Mouse (Mus musculus) mesoderm, embryonic 11.5 days (tissue): ENCODE results near the gene Tmem126a.

Experiments
- DNase-seq: peaks from one replicate; pipeline ENCODE4 v3.0.0-alpha.2; 2012; ENCODE audit warnings: low read depth, low spot score

Tmem126a gene

GRCm38 (mm10) chr7:90456845-90457468 lies at the start of gene Tmem126a:
Gene Tmem126a (minus strand): TSS chr7:90457229.
- peak; percentile 93 for DNase-seq

GRCm38 (mm10) chr7:90482607-90483006 lies 25.6 kb upstream of the Tmem126a start:
- no peak for DNase-seq

- DNase-seq, result no peak
These were observed 19.6 kb upstream of the Tmem126a start, which contains the start of gene Dlg2 for GRCm38 (mm10) chr7:90476313-90477245. Gene Dlg2 (plus strand): TSS chr7:90476672.

- peak; percentile 98 for DNase-seq
These were observed 18.8 kb upstream of the Tmem126a start, which contains the start of gene Tmem126b for GRCm38 (mm10) chr7:90475793-90476312. Gene Tmem126b (minus strand): TSS chr7:90476001.

GRCm38 (mm10) chr7:90473511-90473910 lies 16.5 kb upstream of the Tmem126a start:
- DNase-seq, result no peak

- DNase-seq, result no peak
These were observed 4.4 kb upstream of the Tmem126a start for GRCm38 (mm10) chr7:90461441-90461840.

GRCm38 (mm10) chr7:90460930-90461329 lies 3.9 kb upstream of the Tmem126a start:
- DNase-seq, result no peak

GRCm38 (mm10) chr7:90460330-90460729 lies 3.3 kb upstream of the Tmem126a start:
- DNase-seq, result no peak

- DNase-seq, result no peak
These were observed 488 bp upstream of the Tmem126a start for GRCm38 (mm10) chr7:90457517-90457916.

GRCm38 (mm10) chr7:90456149-90456844 lies 732 bp downstream of the Tmem126a start:
- DNase-seq, result no peak

- no peak for DNase-seq
These were observed 12.8 kb downstream of the Tmem126a start for GRCm38 (mm10) chr7:90444206-90444605.

- peak; percentile 62 for DNase-seq
These were observed 13.6 kb downstream of the Tmem126a start for GRCm38 (mm10) chr7:90443101-90444091.

- peak; percentile 99 for DNase-seq
These were observed 14.4 kb downstream of the Tmem126a start, which contains the start of gene Crebzf for GRCm38 (mm10) chr7:90442518-90443080. Gene Crebzf (plus strand): TSS chr7:90442729.

GRCm38 (mm10) chr7:90442070-90442469 lies 15.0 kb downstream of the Tmem126a start:
- DNase-seq, result no peak

GRCm38 (mm10) chr7:90440044-90440443 lies 17.0 kb downstream of the Tmem126a start:
- DNase-seq, result no peak

GRCm38 (mm10) chr7:90432221-90432620 lies 24.8 kb downstream of the Tmem126a start:
- no peak for DNase-seq

- no peak for DNase-seq
These were observed 30.0 kb downstream of the Tmem126a start for GRCm38 (mm10) chr7:90427006-90427405.

GRCm38 (mm10) chr7:90426020-90427001 lies 30.7 kb downstream of the Tmem126a start, which contains the start of gene Ccdc89:
Gene Ccdc89 (plus strand): TSS chr7:90426577.
- peak; percentile 92 for DNase-seq

GRCm38 (mm10) chr7:90409934-90410333 lies 47.1 kb downstream of the Tmem126a start:
- DNase-seq, result peak; percentile 74
